In genomic region chr8:12162921-12163705, GRCm38 (mm10) we compare ENCODE assay signal across 9 mouse cellular contexts.
A peak's percentile ranks its signal among the peaks of the same experiment; 100 is the strongest.
DNase-seq lines count a peak whose midpoint lies in the region; ATAC-seq and TF ChIP-seq lines count a peak whose summit lies in the region.
"Had no signal": no experiment of that assay in that cellular context is flagged by ENCODE, and none has a peak within 500 bp of the region (broad histone marks: within the 10 kb centered on the region; RNA-seq: fewer than 3 reads in every experiment).

No protein-coding gene starts in this region.

- no peaks in the 10 kb centered on the region for H3K36me3 ChIP-seq in hindbrain, embryonic 11.5 days (ENCODE audit: control insufficient read depth, insufficient read depth, low read length)
- no peaks in the 10 kb centered on the region for H3K36me3 ChIP-seq in limb, embryonic 12.5 days

- DNase-seq in gastrocnemius, adult 2 months, result peak; percentile 25
- no peak for DNase-seq in gastrocnemius, postnatal 4 days (ENCODE audit: low spot score in 2 of 2)
- DNase-seq in brain, embryonic 14.5 days (ENCODE audit: low read depth), result peak; percentile 67
- peak; percentile 28 for DNase-seq in hindbrain, embryonic 11.5 days (ENCODE audit: low spot score)
- no peak for DNase-seq in thymus, postnatal 4 days
- no peak for DNase-seq in layer of hippocampus, adult 9-10 months (ENCODE audit: low spot score)

- WGBS in hindbrain, embryonic 11.5 days, result 25% methylated on average over 22 of the region's 22 CpGs
- WGBS in limb, embryonic 12.5 days, result 15% methylated on average over 22 of the region's 22 CpGs

- peaks cover 12% of the 10 kb centered on the region for H3K4me1 ChIP-seq in hindbrain, embryonic 11.5 days (replicated peaks; ENCODE audit: control insufficient read depth, insufficient read depth, low read length)
- H3K4me1 ChIP-seq in limb, embryonic 12.5 days (replicated peaks), result peaks cover 22% of the 10 kb centered on the region
- H3K4me1 ChIP-seq: megakaryocyte, embryonic 14.5 days had no signal

- no peak for ATAC-seq in hindbrain, embryonic 11.5 days (ENCODE audit: low FRiP score)
- ATAC-seq in limb, embryonic 12.5 days (ENCODE audit: insufficient number of reproducible peaks, insufficient read depth, low FRiP score, low TSS enrichment, low read depth), result no peak
- ATAC-seq in megakaryocyte progenitor cell, adult 5-6 weeks (replicated peaks; ENCODE audit: poor library complexity), result no peak

- peak overlapping the region; percentile 22 for H3K4me2 ChIP-seq in hindbrain, embryonic 11.5 days (replicated peaks; ENCODE audit: low read depth, low read length)
- peak overlapping the region; percentile 49 for H3K4me2 ChIP-seq in limb, embryonic 12.5 days

- TF ChIP-seq POLR2A in brain, embryonic 14.5 days (IDR thresholded peaks at IDR 0.05; ENCODE audit: borderline replicate concordance, extremely low read depth, insufficient read depth, insufficient read length, poor library complexity, severe bottlenecking), result no peak

- peak overlapping the region; percentile 33 for H3K4me3 ChIP-seq in gastrocnemius, adult 2 months
- H3K4me3 ChIP-seq in hindbrain, embryonic 11.5 days (ENCODE audit: low read depth, low read length), result no peak overlapping the region
- H3K4me3 ChIP-seq in limb, embryonic 12.5 days (replicated peaks), result peak overlapping the region; percentile 12; the same call in 1 of the 2 replicates
- H3K4me3 ChIP-seq: megakaryocyte, embryonic 14.5 days had no signal

- no peak for TF ChIP-seq CTCF in gastrocnemius, adult 2 months (IDR thresholded peaks at IDR 0.05)
- no peak for TF ChIP-seq CTCF in brain, embryonic 14.5 days (IDR thresholded peaks at IDR 0.05; ENCODE audit: borderline replicate concordance, extremely low read depth, insufficient read depth, insufficient read length)

- peaks cover 9% of the 10 kb centered on the region; the same call in 1 of the 2 replicates for H3K27me3 ChIP-seq in hindbrain, embryonic 11.5 days (ENCODE audit: control insufficient read depth, insufficient read depth, low read length)
- H3K27me3 ChIP-seq in limb, embryonic 12.5 days, result peaks cover 36% of the 10 kb centered on the region

- intact Hi-C loops in gastrocnemius, adult 2 months (cut with DNase I), result no loop called here

- no peaks in the 10 kb centered on the region for H3K9me3 ChIP-seq in hindbrain, embryonic 11.5 days (ENCODE audit: control insufficient read depth, low read length)
- no peaks in the 10 kb centered on the region for H3K9me3 ChIP-seq in limb, embryonic 12.5 days
- H3K9me3 ChIP-seq: megakaryocyte, embryonic 14.5 days had no signal

- H3K27ac ChIP-seq in gastrocnemius, adult 2 months, result no peak overlapping the region
- H3K27ac ChIP-seq in hindbrain, embryonic 11.5 days (ENCODE audit: low read depth, low read length), result no peak overlapping the region
- no peak overlapping the region for H3K27ac ChIP-seq in limb, embryonic 12.5 days

- no peak overlapping the region for H3K9ac ChIP-seq in hindbrain, embryonic 11.5 days (ENCODE audit: low read depth, low read length)
- no peak overlapping the region for H3K9ac ChIP-seq in limb, embryonic 12.5 days (replicated peaks)

Comparison
In these comparisons a context has a peak if more than half of its experiments do, and no peak if none do; other contexts are left out.
1. DNase-seq: peak in gastrocnemius, adult 2 months (single experiment), brain, embryonic 14.5 days (single experiment) and hindbrain, embryonic 11.5 days (single experiment); none in gastrocnemius, postnatal 4 days (0 of 2), thymus, postnatal 4 days (single experiment) and layer of hippocampus, adult 9-10 months (single experiment).